Mouse (Mus musculus) brown adipose tissue, adult 24 weeks (tissue): ENCODE results near the gene Zmpste24. TPM values are rescaled to one million over a fixed set of nuclear protein-coding genes. Genes with fewer than 3 reads are reported as not detected.

Source experiments
- H3K27ac ChIP-seq: fragments of 200-500 bp; replicated peaks from 2 replicates; pipeline ENCODE4 v1.5.1; 2012; ENCODE audit warnings: low read depth, mild to moderate bottlenecking, low read length
- H3K4me1 ChIP-seq: fragments of 200-500 bp; 2 replicates; pipeline ENCODE4 v1.6.1; 2012; ENCODE audit warnings: low read length, mixed read lengths; ENCODE audit not compliant: control insufficient read depth, insufficient read depth, insufficient read length
- H3K4me3 ChIP-seq: fragments of 200-500 bp; 2 replicates; pipeline ENCODE4 v1.5.1; 2012; ENCODE audit warnings: low read depth, mild to moderate bottlenecking, low read length, moderate library complexity; ENCODE audit not compliant: insufficient read depth
- polyA plus RNA-seq: library from polyadenylated mRNA; stranded (reverse); fragments of >200 nt; gene quantifications from 2 replicates; pipeline ENCODE4 v1.2.4, GENCODE M21; 2012; ENCODE audit not compliant: missing spikeins, insufficient read depth, insufficient read length

The Zmpste24 gene
- polyA plus RNA-seq, 1 experiment = 14.9 TPM

DNA sequence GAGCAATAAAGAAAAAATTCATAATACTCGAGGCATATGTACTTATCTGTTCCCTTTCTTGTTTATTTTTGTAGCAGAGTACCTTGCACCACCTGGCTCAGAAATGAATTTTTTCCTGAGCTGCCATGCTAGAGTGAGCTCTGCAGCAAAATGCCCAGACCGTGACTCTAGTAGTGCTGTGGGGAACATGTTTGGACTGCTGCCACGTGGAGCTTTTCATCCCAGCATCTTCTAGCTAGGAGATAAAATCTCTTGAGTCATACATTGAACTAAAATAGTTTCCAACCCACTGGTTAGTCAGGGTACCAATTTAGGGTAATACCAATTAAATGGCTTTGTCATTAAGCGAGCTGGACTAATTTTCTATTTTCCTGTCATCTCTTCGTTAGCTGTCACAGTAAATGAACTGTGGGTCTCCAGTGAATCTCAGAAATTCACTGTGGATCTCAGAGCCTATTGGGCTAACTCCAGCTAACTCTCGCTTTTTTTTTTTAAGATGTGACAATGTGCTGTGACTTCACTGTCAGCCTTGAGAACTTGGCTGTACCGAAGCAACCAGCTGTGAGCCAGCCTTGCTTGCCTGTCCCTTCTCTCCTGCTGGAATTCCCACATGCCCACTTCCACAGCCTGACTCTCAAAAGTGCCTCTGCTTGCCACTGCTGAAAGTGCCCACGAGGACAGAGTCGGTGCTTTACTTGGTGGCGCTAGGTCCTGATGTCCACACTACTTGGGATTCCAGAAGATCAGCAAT lies 77.8 kb downstream of the Zmpste24 start:
- Histone ChIP-seq H3K4me1 (no peaks in the 10 kb centered on the region), H3K27ac (no peak overlapping the region), H3K4me3 (no peak overlapping the region)

DNA sequence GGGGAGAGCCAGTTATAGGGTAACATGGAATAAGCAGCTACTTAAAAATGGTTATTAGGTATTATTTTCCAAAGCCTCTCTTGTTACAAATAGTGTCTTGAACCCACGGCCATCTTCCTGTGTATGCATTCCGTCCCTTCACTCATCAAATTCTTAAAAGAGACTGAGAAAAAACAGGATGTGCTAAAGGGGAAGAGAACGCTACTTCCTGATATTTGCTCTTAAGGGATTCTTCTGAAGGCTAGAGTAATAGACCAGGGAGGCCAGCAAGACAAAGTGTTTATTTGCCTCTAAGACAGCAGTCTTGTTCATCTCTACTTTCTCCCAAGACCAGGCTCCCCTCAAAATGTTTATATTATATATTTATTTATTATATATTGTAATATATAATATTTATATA lies 79.8 kb downstream of the Zmpste24 start:
- no peak overlapping the region for H3K4me3 ChIP-seq

GRCm38 (mm10) chr4:121016928-121017657 lies 80.9 kb downstream of the Zmpste24 start, which contains the start of gene Smap2:
Smap2 (minus strand) TSS chr4:121017247.
- H3K4me3 ChIP-seq = peak within 1 kb of the TSS; percentile 69
- H3K27ac ChIP-seq = peak within 1 kb of the TSS; percentile 49
- peaks cover 2% of the 10 kb centered on the region; the same call in 1 of the 2 replicates for H3K4me1 ChIP-seq

More for the DNA sequence above, 79.8 kb downstream of the Zmpste24 start:
- no peaks in the 10 kb centered on the region for H3K4me1 ChIP-seq
- no peak overlapping the region for H3K27ac ChIP-seq

DNA sequence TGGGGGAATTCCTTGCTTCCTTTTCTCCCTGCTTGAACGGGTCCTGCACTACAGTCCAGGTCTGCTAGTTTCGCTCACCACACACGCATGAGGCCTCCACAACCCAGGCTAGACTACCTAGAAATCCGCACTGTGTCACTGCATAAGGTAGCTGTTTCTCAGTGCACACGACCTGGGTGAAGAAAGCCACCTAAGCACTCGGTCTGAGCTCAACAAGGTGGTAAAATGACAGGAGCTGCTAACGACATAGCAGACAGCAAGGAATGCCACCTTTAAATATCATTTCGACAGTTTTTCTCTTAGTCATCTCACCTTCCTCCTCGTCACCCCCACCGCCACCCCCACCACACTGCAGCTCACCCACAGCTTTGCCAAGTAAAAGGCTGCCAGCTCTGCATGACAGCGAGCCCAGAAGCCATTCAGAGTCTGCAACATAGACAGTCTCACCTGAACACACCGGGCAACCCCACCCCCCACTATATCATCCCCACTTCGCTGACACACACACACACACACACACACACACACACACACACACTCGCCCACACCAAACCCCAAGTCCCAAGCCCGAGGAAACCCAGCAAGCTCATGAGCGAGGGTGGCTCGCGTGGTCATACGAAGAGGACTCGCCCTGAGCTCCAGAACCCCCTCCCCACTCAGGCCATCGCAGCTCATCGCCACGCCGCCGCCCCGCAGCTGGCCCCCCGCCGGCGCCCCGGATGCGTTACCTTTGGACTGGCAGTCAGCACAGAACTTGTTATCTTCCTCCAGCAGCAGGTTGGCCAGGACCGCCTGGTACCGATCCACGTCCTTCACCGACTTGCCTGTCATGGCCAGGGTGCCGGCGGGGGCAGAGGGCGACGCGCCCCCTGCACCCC lies 81.8 kb downstream of the Zmpste24 start:
- Histone ChIP-seq H3K27ac (peak overlapping the region; percentile 49), H3K4me3 (peak overlapping the region; percentile 69), H3K4me1 (peaks cover 3% of the 10 kb centered on the region; the same call in 1 of the 2 replicates)

GRCm38 (mm10) chr4:121015268-121015659 lies 82.8 kb downstream of the Zmpste24 start:
- Histone ChIP-seq H3K27ac (no peak overlapping the region), H3K4me3 (peak overlapping the region; percentile 17; the same call in 1 of the 2 replicates), H3K4me1 (peaks cover 7% of the 10 kb centered on the region)

GRCm38 (mm10) chr4:121014594-121015267 lies 83.3 kb downstream of the Zmpste24 start:
- Histone ChIP-seq H3K4me1 (peaks cover 8% of the 10 kb centered on the region), H3K4me3 (no peak overlapping the region), H3K27ac (no peak overlapping the region)

DNA sequence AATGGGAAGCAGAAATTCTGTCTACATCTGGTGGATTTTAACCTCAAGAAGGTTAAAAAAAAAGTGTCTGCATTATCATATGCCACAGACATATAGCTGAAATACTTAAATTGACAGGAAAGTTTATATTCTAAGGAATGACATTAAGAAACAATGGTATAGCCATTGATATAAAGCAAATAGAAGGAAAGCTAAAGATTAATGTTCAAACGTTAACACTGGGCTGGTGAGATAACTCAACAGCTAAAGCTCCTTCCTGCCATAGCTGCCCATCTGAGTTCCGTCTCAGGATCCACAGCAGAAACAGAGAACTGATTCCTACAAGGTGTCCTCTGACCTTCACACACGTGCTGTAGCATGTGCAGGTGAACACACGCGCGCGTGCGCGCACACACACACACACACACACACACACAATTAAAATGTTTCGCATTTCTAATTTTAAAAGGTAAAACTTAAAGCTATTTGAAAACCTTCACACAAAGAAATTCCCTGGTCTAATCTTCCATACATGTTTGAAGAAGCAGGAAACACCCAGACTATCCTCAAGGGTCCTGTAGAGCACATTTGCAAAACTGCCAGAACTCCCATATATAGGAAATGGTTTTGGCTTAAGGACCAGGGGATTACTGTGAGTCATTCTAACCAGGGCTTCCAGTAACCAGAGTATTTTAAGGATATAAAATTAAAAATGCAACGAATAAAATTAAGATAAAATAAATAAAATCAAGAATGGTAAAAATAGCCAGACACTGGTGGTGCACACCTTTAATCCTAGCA lies 87.1 kb downstream of the Zmpste24 start:
- Histone ChIP-seq H3K4me3 (no peak overlapping the region), H3K27ac (no peak overlapping the region), H3K4me1 (peaks cover 13% of the 10 kb centered on the region)

Other genes starting within 250 kb of the Zmpste24 start
- gene Rims3, start 243.4 kb downstream of the Zmpste24 start, polyA plus RNA-seq = not detected in 2 replicates
- 1.9 and 4.1 TPM in 2 replicates for gene Exo5, start 173.2 kb downstream of the Zmpste24 start, polyA plus RNA-seq
- 0.79 TPM in 1 of 2 replicates, not detected in the other for gene Zfp69, start 146.5 kb downstream of the Zmpste24 start, polyA plus RNA-seq
- 9.5 and 12.0 TPM in 2 replicates for gene Smap2, start 81.0 kb downstream of the Zmpste24 start, polyA plus RNA-seq
- not detected in 2 replicates for gene Col9a2, start 58.9 kb downstream of the Zmpste24 start, polyA plus RNA-seq
- gene Tmco2, start 11.0 kb upstream of the Zmpste24 start, polyA plus RNA-seq = not detected in 2 replicates
- 4.2 and 4.6 TPM in 2 replicates for gene Rlf, start 116.8 kb upstream of the Zmpste24 start, polyA plus RNA-seq
- gene Gm12888, start 226.7 kb upstream of the Zmpste24 start, polyA plus RNA-seq = not detected in 2 replicates